Mouse (Mus musculus) lung, embryonic 16.5 days (tissue): ENCODE measurements around the gene Tmem164. TPM values are rescaled to one million over a fixed set of nuclear protein-coding genes. Genes with fewer than 3 reads are reported as not detected.
"Not testable (repeated sequence)": the region's sequence is repeated elsewhere in the genome, so short reads cannot be mapped to it uniquely, and the experiment has no call there.

Source experiments
- ATAC-seq: fragments of 200-750 bp; cut with Nextera tagmentation; 2 replicates; pipeline ENCODE4 v1.8.0; 2017; ENCODE audit warnings: low read depth, mild to moderate bottlenecking, moderate library complexity
- H3K27ac ChIP-seq: fragments of 300-500 bp; sonication (generic); 2 replicates; pipeline ENCODE4 v1.5.1; 2014; ENCODE audit warnings: mild to moderate bottlenecking, control low read depth, low read length
- H3K27me3 ChIP-seq: fragments of 300-500 bp; sonication (generic); 2 replicates; pipeline ENCODE4 v1.6.1; 2014; ENCODE audit warnings: low read depth, low read length, mixed read lengths; ENCODE audit not compliant: control insufficient read depth, insufficient read depth
- H3K36me3 ChIP-seq: fragments of 300-500 bp; sonication (generic); 2 replicates; pipeline ENCODE4 v1.6.1; 2014; ENCODE audit warnings: low read length; ENCODE audit not compliant: control insufficient read depth, insufficient read depth
- H3K4me1 ChIP-seq: fragments of 300-500 bp; sonication (generic); replicated peaks from 2 replicates; pipeline ENCODE4 v1.6.1; 2014; ENCODE audit warnings: low read length, mixed read lengths; ENCODE audit not compliant: control insufficient read depth, insufficient read depth
- H3K4me2 ChIP-seq: fragments of 300-500 bp; sonication (generic); 2 replicates; pipeline ENCODE4 v1.6.1; 2014; ENCODE audit warnings: low read depth, low read length, control low read depth
- H3K4me3 ChIP-seq: fragments of 300-500 bp; sonication (generic); 2 replicates; pipeline ENCODE4 v1.5.1; 2014; ENCODE audit warnings: mild to moderate bottlenecking, low read length, control low read depth
- H3K9ac ChIP-seq: fragments of 300-500 bp; sonication (generic); 2 replicates; pipeline ENCODE4 v1.6.1; 2014; ENCODE audit warnings: low read length, control low read depth
- H3K9me3 ChIP-seq: fragments of 300-500 bp; sonication (generic); 2 replicates; pipeline ENCODE4 v1.6.1; 2016; ENCODE audit warnings: low read length; ENCODE audit not compliant: control insufficient read depth
- WGBS: fragments of 180-500 bp; shearing (Covaris S2); extraction: QIAGEN DNeasy Blood & Tissue Kit; methylation state at CpG from one replicate; pipeline ENCODE4 v1.1.7; 2014; 5-methylcytosine and 5-hydroxymethylcytosine counted together
- polyA plus RNA-seq: library from polyadenylated mRNA; unstranded; fragments of >200 nt; fragmentation: Nextera tagmentation; extraction: Ambion mirVana; gene quantifications from 2 replicates; pipeline ENCODE4 v1.2.1, GENCODE M21; 2015

Gene Tmem164
- polyA plus RNA-seq, result 49.4 TPM in 2 replicates

- WGBS, result 9% methylated on average over 11 of the region's 38 CpGs
Measured at GRCm38 (mm10) chrX:142681056-142681615, at the start of gene Tmem164. Gene Tmem164, plus strand, starts transcription at chrX:142681406.

GRCm38 (mm10) chrX:142632990-142633389 lies 48.2 kb upstream of the Tmem164 start:
- H3K9me3 ChIP-seq, H3K27ac ChIP-seq, H3K4me3 ChIP-seq, H3K4me1 ChIP-seq, H3K9ac ChIP-seq, H3K36me3 ChIP-seq, H3K27me3 ChIP-seq: not testable (repeated sequence)
- 28% methylated on average over 17 of the region's 19 CpGs for WGBS
- 0 out of 2 replicates have a peak overlapping the region, but pooled peaks have one; percentile 22 for H3K4me2 ChIP-seq
- ATAC-seq, result peak; percentile 52; the same call in 1 of the 2 replicates

More at GRCm38 (mm10) chrX:142681056-142681615, at the start of gene Tmem164:
- H3K36me3 ChIP-seq, result no peaks in the 10 kb centered on the region
- H3K4me3 ChIP-seq, result peak within 1 kb of the TSS; percentile 64
- H3K4me1 ChIP-seq, result peaks cover 15% of the 10 kb centered on the region; the same call in 1 of the 2 replicates
- H3K27ac ChIP-seq, result peak within 1 kb of the TSS; percentile 97
- peak within 1 kb of the TSS; percentile 71 for H3K4me2 ChIP-seq
- H3K27me3 ChIP-seq, result no peaks in the 10 kb centered on the region
- no peaks in the 10 kb centered on the region for H3K9me3 ChIP-seq
- peak; percentile 87 for ATAC-seq
- peak within 1 kb of the TSS; percentile 75 for H3K9ac ChIP-seq

- no peaks in the 10 kb centered on the region for H3K36me3 ChIP-seq
- H3K9me3 ChIP-seq, result no peaks in the 10 kb centered on the region
- no peak overlapping the region for H3K4me2 ChIP-seq
- no peaks in the 10 kb centered on the region for H3K27me3 ChIP-seq
- no peak overlapping the region for H3K27ac ChIP-seq
- no peaks in the 10 kb centered on the region for H3K4me1 ChIP-seq
- no peak overlapping the region for H3K9ac ChIP-seq
- ATAC-seq, result no peak
- WGBS, result 61% methylated on average over 1 of the region's 1 CpGs
- H3K4me3 ChIP-seq, result no peak overlapping the region
Measured at GRCm38 (mm10) chrX:142647202-142647601, 34.0 kb upstream of the Tmem164 start.

- no peaks in the 10 kb centered on the region for H3K27me3 ChIP-seq
- no peak for ATAC-seq
- H3K9ac ChIP-seq, result no peak overlapping the region
- H3K9me3 ChIP-seq, result no peaks in the 10 kb centered on the region
- WGBS, result 45% methylated on average over 6 of the region's 6 CpGs
- H3K4me2 ChIP-seq, result no peak overlapping the region
- H3K4me3 ChIP-seq, result no peak overlapping the region
- no peaks in the 10 kb centered on the region for H3K36me3 ChIP-seq
- no peaks in the 10 kb centered on the region for H3K4me1 ChIP-seq
- H3K27ac ChIP-seq, result no peak overlapping the region
Measured at GRCm38 (mm10) chrX:142650117-142650764, 31.0 kb upstream of the Tmem164 start.

- no peak for ATAC-seq
- Histone ChIP-seq H3K9me3 (no peaks in the 10 kb centered on the region), H3K9ac (no peak overlapping the region), H3K4me1 (peaks cover 3% of the 10 kb centered on the region; the same call in 1 of the 2 replicates), H3K4me3 (no peak overlapping the region), H3K27me3 (no peaks in the 10 kb centered on the region), H3K27ac (peak overlapping the region; percentile 22; the same call in 1 of the 2 replicates), H3K36me3 (no peaks in the 10 kb centered on the region), H3K4me2 (no peak overlapping the region)
- 43% methylated on average over 4 of the region's 4 CpGs for WGBS
Measured at GRCm38 (mm10) chrX:142664704-142665422, 16.3 kb upstream of the Tmem164 start.

- no peaks in the 10 kb centered on the region for H3K36me3 ChIP-seq
- no peak overlapping the region for H3K4me2 ChIP-seq
- peaks cover 3% of the 10 kb centered on the region; the same call in 1 of the 2 replicates for H3K4me1 ChIP-seq
- no peak overlapping the region for H3K9ac ChIP-seq
- no peak overlapping the region for H3K27ac ChIP-seq
- H3K27me3 ChIP-seq, result no peaks in the 10 kb centered on the region; the same call in 1 of the 2 replicates
- no peaks in the 10 kb centered on the region for H3K9me3 ChIP-seq
- no peak overlapping the region for H3K4me3 ChIP-seq
- ATAC-seq, result no peak
Measured at GRCm38 (mm10) chrX:142665423-142665805, 15.8 kb upstream of the Tmem164 start.

- Histone ChIP-seq H3K9ac (no peak overlapping the region), H3K4me2 (no peak overlapping the region), H3K4me3 (no peak overlapping the region), H3K9me3 (no peaks in the 10 kb centered on the region), H3K4me1 (peaks cover 3% of the 10 kb centered on the region; the same call in 1 of the 2 replicates), H3K27ac (no peak overlapping the region), H3K27me3 (no peaks in the 10 kb centered on the region; the same call in 1 of the 2 replicates), H3K36me3 (no peaks in the 10 kb centered on the region)
- 41% methylated on average over 9 of the region's 9 CpGs for WGBS
- no peak for ATAC-seq
Measured at GRCm38 (mm10) chrX:142669312-142670091, 11.7 kb upstream of the Tmem164 start.

GRCm38 (mm10) chrX:142670121-142670520 lies 11.1 kb upstream of the Tmem164 start:
- Histone ChIP-seq H3K9me3 (no peaks in the 10 kb centered on the region), H3K9ac (no peak overlapping the region), H3K27ac (no peak overlapping the region), H3K36me3 (no peaks in the 10 kb centered on the region), H3K4me1 (peaks cover 3% of the 10 kb centered on the region; the same call in 1 of the 2 replicates), H3K27me3 (no peaks in the 10 kb centered on the region; the same call in 1 of the 2 replicates), H3K4me3 (no peak overlapping the region), H3K4me2 (no peak overlapping the region)
- 54% methylated on average over 3 of the region's 3 CpGs for WGBS
- no peak for ATAC-seq
